Mouse (Mus musculus) central nervous system, embryonic 11.5 days (tissue): ENCODE data around the gene Srsy. TPM values are rescaled to one million over a fixed set of nuclear protein-coding genes. Genes with fewer than 3 reads are reported as not detected.

Source experiments
- polyA plus RNA-seq: library from polyadenylated mRNA; depleted of rRNA; stranded (reverse); fragments of >200 nt; gene quantifications from 2 replicates; pipeline ENCODE4 v1.2.3, GENCODE M21; 2012; rRNA removed

Srsy gene
- polyA plus RNA-seq = not detected in 2 replicates

DNA sequence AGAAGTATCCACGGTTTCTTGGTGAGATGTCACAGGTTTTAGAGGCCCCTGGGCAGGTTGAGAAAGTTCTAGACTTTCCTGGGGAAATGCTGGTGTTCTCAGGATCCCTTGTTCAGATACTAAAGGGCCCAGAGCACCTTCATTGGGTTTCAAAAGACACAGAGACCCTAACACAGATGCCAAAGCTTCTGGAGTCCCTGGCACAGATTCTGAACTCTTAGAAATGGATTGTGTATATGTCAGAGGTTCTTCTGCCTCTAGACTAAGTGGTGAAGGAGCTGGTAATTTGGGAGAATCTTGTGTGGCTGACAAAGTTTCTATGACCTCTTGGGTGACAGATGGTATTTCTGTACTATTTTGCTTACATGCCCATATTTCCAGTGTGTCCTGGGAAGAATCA is at the start of gene Srsy:
TSS of gene Srsy (minus strand) at position 101 of the 400 bp plus-strand sequence.

Other genes with a start within 250 kb of the Srsy start
- gene Gm21904, start 91.1 kb downstream of the Srsy start, polyA plus RNA-seq = not detected in 2 replicates
- gene Gm20772, start 62.6 kb downstream of the Srsy start, polyA plus RNA-seq = not detected in 2 replicates
- not detected in 2 replicates for gene Gm20831, start 62.6 kb downstream of the Srsy start, polyA plus RNA-seq
- gene Gm21764, start 124.5 kb upstream of the Srsy start, polyA plus RNA-seq = not detected in 2 replicates
- not detected in 2 replicates for gene Ssty1, start 151.8 kb upstream of the Srsy start, polyA plus RNA-seq